Mouse (Mus musculus) megakaryocyte, adult 5-6 weeks (primary cell): ENCODE measurements around the gene Slc7a5. TPM values are rescaled to one million over a fixed set of nuclear protein-coding genes. Genes with fewer than 3 reads are reported as not detected.

Experiments used
- ATAC-seq: 2 replicates; pipeline ENCODE4 v1.8.0; 2016; ENCODE audit warnings: mild to moderate bottlenecking, inconsistent platforms; ENCODE audit not compliant: poor library complexity, severe bottlenecking
- total RNA-seq, 2 experiments: library from RNA; stranded (forward) in 1 of 2; stranded (reverse) in 1 of 2; fragments of 153-499, 151-499 nt in 1 of 2; fragments of 221-1000, 200-1000 nt in 1 of 2; gene quantifications; 2 replicates each; pipeline versions ENCODE4 v1.2.3 to v1.2.4; 2015 to 2017

Slc7a5 gene
- total RNA-seq, 2 experiments from 2014 or later, result 6.5 to 9.3 TPM

- ATAC-seq, result no peak
Observed at GRCm38 (mm10) chr8:121885433-121885832, 22.1 kb downstream of the Slc7a5 start.

- ATAC-seq, result no peak
Observed at GRCm38 (mm10) chr8:121885001-121885400, 22.5 kb downstream of the Slc7a5 start.

GRCm38 (mm10) chr8:121884181-121884580, 23.3 kb downstream of the Slc7a5 start:
- ATAC-seq, result no peak

GRCm38 (mm10) chr8:121881921-121882320, 25.6 kb downstream of the Slc7a5 start:
- no peak for ATAC-seq

- ATAC-seq, result no peak
Observed at GRCm38 (mm10) chr8:121880818-121881217, 26.7 kb downstream of the Slc7a5 start.

- no peak for ATAC-seq
Observed at GRCm38 (mm10) chr8:121879712-121880111, 27.8 kb downstream of the Slc7a5 start.

GRCm38 (mm10) chr8:121877828-121878480, 29.5 kb downstream of the Slc7a5 start:
- no peak for ATAC-seq

- ATAC-seq, result peak; percentile 97
Observed at GRCm38 (mm10) chr8:121877212-121877611, 30.3 kb downstream of the Slc7a5 start.

GRCm38 (mm10) chr8:121875517-121875916, 32.0 kb downstream of the Slc7a5 start:
- ATAC-seq, result no peak

- no peak for ATAC-seq
Observed at GRCm38 (mm10) chr8:121875045-121875444, 32.4 kb downstream of the Slc7a5 start.

- no peak; the same call in 1 of the 2 replicates for ATAC-seq
Observed at GRCm38 (mm10) chr8:121874031-121874430, 33.5 kb downstream of the Slc7a5 start.

- no peak for ATAC-seq
Observed at GRCm38 (mm10) chr8:121871833-121872440, 35.6 kb downstream of the Slc7a5 start.

GRCm38 (mm10) chr8:121870190-121870589, 37.3 kb downstream of the Slc7a5 start:
- no peak for ATAC-seq

GRCm38 (mm10) chr8:121868896-121869295, 38.6 kb downstream of the Slc7a5 start:
- no peak for ATAC-seq

- ATAC-seq, result no peak
Observed at GRCm38 (mm10) chr8:121868196-121868595, 39.3 kb downstream of the Slc7a5 start.

GRCm38 (mm10) chr8:121865356-121865755, 42.1 kb downstream of the Slc7a5 start:
- no peak for ATAC-seq

- ATAC-seq, result no peak
Observed at GRCm38 (mm10) chr8:121861806-121862548, 45.5 kb downstream of the Slc7a5 start.

GRCm38 (mm10) chr8:121861276-121861675, 46.2 kb downstream of the Slc7a5 start:
- ATAC-seq, result peak; percentile 97

- no peak for ATAC-seq
Observed at GRCm38 (mm10) chr8:121857747-121858146, 49.7 kb downstream of the Slc7a5 start.

GRCm38 (mm10) chr8:121857331-121857730, 50.2 kb downstream of the Slc7a5 start:
- no peak for ATAC-seq

GRCm38 (mm10) chr8:121856071-121856746, 51.3 kb downstream of the Slc7a5 start:
- no peak for ATAC-seq
